Mouse (Mus musculus) gastrocnemius, postnatal 4 days (tissue): ENCODE data around the gene Nme9. TPM values are rescaled to one million over a fixed set of nuclear protein-coding genes. Genes with fewer than 3 reads are reported as not detected.

Experiments
- DNase-seq, 2 experiments: peaks; one replicate each; pipeline ENCODE4 v3.0.0; 2021 to 2022; ENCODE audit warnings: low spot score in 2 of 2, mixed read lengths in 2 of 2
- total RNA-seq, 2 experiments: library from RNA; stranded (reverse); gene quantifications; 2 replicates each; pipeline ENCODE4 v1.2.3; 2021

Nme9 gene
- total RNA-seq, 2 experiments from 2014 or later, result not detected

DNA sequence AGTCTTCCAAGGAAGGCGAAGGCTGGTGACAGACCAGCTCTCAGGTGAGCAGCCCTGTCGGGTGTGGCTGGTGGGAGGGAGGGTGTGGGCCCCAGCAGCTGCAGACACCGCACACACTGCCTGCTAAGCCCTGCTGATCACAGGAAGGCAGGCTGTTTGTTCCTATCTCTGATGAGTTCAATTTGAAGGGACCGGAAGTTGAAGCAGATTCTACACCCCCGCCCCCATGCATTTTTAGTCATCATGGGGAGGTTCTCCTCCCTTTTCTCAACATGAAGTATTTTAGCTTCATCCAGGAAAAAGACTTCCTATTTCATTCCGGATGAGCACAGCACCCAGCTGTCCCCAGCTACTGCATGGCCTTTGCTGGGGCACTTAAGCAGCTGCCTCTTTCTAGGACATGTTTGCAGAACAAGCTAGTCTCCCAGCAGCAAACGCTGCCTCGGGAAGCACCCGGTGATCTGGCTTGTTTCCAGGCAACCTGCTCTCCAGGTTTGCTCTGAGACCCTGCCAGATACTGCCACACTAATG is 28.0 kb downstream of the Nme9 start:
- no peak for DNase-seq

DNA sequence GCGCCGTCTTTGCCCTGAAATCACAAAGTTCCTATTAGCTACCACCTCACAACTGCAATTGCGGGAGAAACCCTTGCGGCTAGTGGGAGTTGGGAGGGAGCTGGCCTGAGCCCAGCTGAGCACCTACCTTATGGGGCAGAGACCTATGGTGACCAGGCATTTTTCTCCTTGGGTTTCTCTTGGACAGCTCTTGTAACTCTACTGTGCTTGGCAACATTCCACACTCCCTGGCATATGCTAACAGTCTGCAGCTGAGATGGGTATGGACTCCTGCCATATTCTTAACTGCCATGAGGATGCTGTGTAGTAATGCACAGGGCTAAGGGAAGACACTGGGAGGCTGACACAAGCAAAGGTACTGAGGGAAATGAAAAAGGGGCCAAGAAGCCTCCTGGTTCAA is 29.5 kb downstream of the Nme9 start:
- no peak for DNase-seq

DNA sequence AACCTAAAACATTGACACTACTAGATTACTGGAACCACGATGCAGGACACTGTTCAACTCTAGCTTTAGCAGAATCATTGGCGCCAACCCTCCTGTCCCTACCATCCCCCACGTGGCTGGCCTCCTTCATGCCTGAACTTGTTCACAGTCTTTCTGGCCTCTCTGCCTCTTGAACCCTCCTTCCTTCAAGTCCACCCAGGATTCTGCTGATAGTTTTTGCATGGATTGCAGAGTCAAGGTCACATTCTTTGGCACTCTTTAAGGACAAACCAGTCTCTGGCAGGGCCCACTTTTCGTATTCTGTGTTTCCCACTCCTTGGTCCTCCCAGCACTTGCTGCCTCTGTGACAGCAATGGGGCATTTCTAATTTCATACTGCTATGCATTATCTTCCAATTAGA is 31.9 kb downstream of the Nme9 start:
- DNase-seq, result no peak

DNA sequence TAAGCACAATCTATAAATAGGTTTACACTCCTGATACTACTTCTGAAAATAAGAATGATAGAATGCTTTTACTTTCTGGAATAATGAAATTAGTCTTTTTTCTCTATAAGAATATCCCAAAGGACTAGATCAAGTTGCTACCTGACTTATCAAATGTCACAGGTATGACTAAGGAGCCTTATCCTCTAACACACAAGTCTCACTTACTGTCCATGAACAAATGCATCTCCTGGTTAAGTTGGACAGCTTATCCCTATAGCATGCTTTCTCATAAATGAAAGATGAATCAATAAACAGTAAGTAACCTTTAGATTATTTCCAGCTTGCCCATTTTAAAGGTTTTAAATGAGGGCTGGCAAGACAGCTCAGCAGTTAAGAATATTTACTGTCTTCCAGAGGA is 33.4 kb downstream of the Nme9 start:
- DNase-seq, result no peak

DNA sequence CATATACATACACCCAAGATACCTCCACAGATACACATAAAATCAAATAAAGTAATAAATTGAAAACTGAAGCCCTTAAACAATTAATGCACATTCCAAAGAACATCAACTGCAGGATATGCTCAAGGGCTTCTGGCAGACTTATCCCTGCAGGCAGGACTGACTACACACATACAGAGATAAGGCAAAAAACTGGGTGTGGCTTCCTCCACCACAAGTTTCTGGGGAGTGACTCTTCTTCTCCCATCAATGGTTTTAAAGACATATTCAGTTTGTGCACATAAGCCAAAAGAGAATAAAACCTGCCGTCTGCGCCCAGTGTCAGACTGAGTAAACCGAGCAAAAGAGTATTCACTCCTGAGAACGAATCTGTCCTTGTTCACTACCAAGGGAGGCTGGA is 33.9 kb downstream of the Nme9 start:
- DNase-seq, result no peak

DNA sequence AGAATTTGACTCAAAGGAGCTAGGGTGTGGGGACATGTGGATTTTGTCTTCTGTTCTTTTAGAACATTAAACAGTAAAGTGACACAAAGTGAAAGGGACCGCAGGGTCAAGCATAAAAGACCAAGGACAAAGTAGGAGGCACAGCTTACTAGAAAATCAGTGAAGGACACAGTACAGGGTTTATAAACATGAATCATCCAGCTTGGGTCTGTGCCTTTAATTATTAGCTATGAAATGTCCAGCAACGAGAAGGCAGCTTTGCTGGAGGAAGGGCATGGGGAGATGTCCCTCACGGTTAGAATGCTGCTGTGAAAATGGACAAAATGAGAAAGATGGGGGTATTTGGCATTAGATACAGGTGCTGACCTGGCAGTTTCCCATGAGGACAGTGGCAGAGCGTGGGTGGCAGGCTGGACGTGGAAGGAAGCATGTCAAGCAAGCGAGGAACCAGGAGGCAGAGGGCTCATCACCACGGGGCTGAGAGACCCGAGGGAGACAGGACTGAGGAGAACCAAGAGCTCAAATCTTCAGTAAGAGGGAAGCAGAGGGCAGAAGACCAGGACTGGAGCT is 35.9 kb downstream of the Nme9 start:
- DNase-seq, result no peak

DNA sequence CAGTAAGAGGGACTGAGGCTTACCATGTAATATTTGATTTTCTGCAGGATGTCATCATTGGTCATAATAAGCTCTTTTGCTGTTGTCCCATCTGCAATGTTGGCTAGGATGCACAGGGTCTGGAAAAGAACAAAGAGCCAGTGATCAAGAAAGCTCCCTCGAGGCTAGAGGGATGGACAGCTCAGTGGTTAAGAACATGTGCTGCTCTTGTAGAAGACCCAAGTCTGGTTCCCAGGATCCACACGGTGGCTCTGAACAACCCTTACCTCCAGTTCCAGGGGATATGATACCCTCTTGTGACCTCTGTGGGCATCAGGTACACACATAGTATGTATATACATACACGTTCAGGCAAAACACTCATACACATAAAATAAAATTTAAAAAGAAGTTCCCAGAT is 36.6 kb downstream of the Nme9 start:
- DNase-seq, result no peak

DNA sequence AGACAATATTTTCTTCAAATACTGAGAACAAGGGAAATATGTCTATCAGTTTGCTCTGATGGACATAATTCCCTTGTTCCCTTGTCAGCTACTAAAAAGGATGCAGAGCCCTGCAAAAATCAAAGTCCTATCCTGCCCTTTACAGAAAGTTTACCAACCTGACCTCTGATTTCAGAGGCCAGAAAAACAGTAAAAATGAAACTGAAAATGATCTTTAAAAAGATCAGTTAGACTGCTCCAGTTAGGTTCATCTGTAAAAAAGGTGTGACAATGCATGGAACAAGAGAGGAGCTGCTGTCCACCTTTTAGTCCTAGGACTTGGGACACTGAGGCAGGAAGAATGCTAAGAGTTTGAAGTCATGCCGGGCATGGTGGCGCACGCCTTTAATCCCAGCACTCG is 39.8 kb downstream of the Nme9 start:
- DNase-seq, result no peak

DNA sequence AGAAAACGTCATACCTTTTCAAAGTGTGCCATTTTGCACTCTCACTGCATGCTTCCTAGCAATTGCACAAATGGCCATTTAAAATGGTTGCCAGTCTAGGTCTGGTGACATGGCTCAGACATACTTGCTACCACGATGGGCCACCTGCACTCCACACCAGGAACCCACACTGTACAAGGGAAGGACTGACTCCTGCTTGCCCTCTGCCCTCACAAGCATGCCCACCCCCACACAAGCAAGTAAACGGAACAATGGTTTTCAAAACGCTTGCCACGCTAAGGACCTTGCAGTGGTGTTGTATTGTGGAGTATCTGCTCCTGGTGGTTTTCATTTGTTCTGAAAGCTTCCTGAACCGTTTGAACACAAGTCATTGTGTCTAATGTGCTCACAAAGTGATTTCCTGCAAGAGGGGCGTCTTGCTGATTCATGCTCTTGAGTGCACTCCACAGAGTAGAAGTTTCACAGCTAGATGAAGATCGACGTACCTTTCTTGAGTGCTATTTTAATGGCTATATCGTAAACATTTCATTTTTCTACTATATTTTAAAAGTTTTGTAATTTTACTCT is 41.4 kb downstream of the Nme9 start:
- no peak for DNase-seq

DNA sequence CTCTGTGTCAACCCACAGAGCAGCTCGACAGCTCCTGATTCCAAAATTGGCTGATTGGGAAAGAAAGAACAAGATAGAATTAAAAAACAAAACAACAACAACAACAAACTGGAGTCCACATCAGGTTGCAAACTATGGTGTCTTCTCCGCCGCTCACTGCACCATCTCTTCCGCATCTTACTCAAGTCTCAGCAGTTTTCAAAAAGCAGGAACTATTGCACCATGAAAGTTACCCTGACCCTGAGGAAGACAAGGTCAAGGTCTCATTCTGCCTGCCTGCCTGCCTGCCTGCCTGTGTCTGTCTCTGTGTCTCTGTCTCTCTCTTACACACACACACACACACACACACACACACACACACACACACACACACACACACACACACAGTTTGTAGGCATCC is 48.1 kb downstream of the Nme9 start:
- DNase-seq, result no peak

DNA sequence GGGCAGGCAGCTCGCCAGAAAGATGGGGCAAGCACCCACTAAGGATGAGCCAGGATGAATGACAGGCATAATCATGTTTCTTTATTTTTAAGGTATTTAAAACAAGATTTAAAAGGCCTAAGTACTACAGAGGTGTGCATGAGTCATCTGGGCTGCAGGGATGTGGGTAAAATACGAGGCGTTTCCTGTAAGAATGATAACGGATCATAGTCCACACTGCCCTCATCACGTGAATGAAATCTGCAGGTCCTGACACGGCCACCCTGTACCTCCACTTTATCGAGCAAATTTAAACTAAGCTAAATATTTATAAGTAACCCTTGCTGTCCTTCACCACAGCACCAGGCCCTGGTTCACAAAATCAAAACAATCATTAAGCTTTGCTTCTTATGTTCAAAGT is 54.6 kb downstream of the Nme9 start:
- no peak for DNase-seq

Other genes starting within 250 kb of the Nme9 start
- not detected for gene Faiml, start 214.2 kb upstream of the Nme9 start, total RNA-seq
- gene Cep70, start 208.1 kb upstream of the Nme9 start, total RNA-seq, result 1 to 10 TPM; 4.8 to 6.3 TPM
- under 1 TPM; 0.29 to 0.37 TPM for gene Esyt3, start 92.9 kb upstream of the Nme9 start, total RNA-seq
- 10 to 100 TPM; 12.9 to 13.2 TPM for gene Mras, start 14.1 kb upstream of the Nme9 start, total RNA-seq
- 10 to 100 TPM; 23.9 to 25.4 TPM for gene Armc8, start 117.4 kb downstream of the Nme9 start, total RNA-seq
- 10 to 100 TPM in 1 of 2 experiments, 1 to 10 TPM in 1; 9.5 to 10.3 TPM for gene Dbr1, start 124.3 kb downstream of the Nme9 start, total RNA-seq
- gene A4gnt, start 161.0 kb downstream of the Nme9 start, total RNA-seq, result not detected
- 1 to 10 TPM; 8.3 to 8.9 TPM for gene Dzip1l, start 178.0 kb downstream of the Nme9 start, total RNA-seq